Mouse (Mus musculus): Measurements from ENCODE around the gene Ptchd1. TPM values are rescaled to one million over a fixed set of nuclear protein-coding genes. Genes with fewer than 3 reads are reported as not detected.
A peak's percentile ranks its signal among the peaks of the same experiment; 100 is the strongest.

Ptchd1 gene
- 5.6 and 6.6 TPM in 2 replicates for polyA plus RNA-seq (2012; rRNA removed)

DNA sequence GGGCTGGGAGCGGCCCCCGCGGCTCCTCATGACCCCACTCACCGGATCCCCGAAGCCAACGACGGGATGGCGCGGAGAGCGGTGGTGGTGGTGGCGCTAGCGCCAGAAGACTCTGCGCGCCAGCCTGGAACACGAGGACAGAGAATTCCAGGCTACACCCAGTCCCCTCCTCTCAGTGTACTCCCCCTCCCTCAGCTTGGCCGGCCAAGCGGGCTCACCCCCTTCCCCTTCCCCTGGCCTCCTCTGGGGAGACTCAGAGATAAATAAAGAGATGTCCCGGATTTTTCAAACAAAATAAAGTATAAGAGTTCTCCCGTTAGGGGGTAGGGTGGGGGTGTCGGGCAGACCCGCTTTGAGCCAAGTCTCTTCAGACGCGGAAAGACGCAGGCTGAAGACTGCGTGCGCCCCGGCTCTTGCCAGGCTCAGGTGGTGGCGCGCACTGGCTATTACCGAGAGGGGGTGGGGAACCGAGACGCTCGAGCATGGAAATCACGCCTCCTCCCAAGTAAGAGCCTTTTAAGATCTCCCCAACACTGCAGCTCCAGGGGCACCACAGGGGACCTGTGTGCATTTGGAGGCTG is at the start of gene Ptchd1:
Gene Ptchd1 (minus strand): TSS at position 114 of the 581 bp plus-strand sequence.
- Histone ChIP-seq H3K4me1 (ENCODE audit: control insufficient read depth, insufficient read depth, low read length) (no peaks in the 10 kb centered on the region), H3K4me3 (ENCODE audit: insufficient read depth, low read length) (peak within 1 kb of the TSS; percentile 80), H3K27ac (ENCODE audit: insufficient read depth, low read length) (peak within 1 kb of the TSS; percentile 78)
- TF ChIP-seq POLR2A (IDR thresholded peaks at IDR 0.05; ENCODE audit: extremely low read depth, insufficient read depth, low read length) (no peak), CTCF (IDR thresholded peaks at IDR 0.05; ENCODE audit: extremely low read depth, insufficient read depth, low read length) (no peak)

DNA sequence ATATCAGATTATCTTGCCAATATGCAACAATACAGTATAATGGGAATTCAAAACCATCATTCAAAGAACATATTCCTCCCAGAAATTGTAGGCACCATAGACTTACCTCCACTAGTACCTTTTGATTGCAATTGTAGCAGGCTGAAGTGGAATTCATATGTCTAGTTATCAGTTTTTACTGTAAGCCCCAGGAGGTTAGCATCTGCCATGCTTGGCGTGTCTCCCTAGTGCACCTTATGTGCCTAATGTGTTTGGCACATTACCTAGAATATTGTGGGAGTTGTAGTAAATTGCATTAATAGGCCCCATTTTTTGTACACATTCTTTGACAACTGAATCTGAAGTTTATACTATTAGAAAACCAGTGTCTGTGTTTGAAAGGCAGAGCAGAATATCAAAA is 34.4 kb upstream of the Ptchd1 start:
- no peaks in the 10 kb centered on the region for H3K4me1 ChIP-seq (ENCODE audit: control insufficient read depth, insufficient read depth, low read length)
- TF ChIP-seq POLR2A (IDR thresholded peaks at IDR 0.05; ENCODE audit: extremely low read depth, insufficient read depth, low read length) (no peak), CTCF (IDR thresholded peaks at IDR 0.05; ENCODE audit: extremely low read depth, insufficient read depth, low read length) (no peak)
- H3K27ac ChIP-seq (ENCODE audit: insufficient read depth, low read length), result no peak overlapping the region
- H3K4me3 ChIP-seq (ENCODE audit: insufficient read depth, low read length), result no peak overlapping the region

DNA sequence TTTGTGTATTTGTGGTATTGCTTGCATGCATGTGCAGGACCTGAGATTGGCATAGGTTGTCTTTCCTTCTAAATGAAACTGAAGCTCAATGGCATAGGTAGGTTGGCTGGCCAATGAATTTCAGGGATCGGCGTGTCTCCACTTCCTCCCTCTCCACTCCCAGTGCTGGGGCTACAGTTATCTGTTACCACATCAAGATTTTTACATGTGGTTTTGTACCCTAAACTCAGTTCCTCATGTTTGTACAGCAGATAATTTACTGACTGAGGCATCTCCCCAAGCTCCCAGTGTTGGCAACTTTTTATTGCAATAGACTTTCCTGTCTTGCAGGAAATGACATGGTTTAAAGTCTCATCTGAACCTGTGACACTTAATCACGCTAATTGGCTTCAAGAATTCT is 22.4 kb upstream of the Ptchd1 start:
- no peaks in the 10 kb centered on the region for H3K4me1 ChIP-seq (ENCODE audit: control insufficient read depth, insufficient read depth, low read length)
- H3K4me3 ChIP-seq (ENCODE audit: insufficient read depth, low read length), result no peak overlapping the region
- H3K27ac ChIP-seq (ENCODE audit: insufficient read depth, low read length), result no peak overlapping the region
- TF ChIP-seq POLR2A (IDR thresholded peaks at IDR 0.05; ENCODE audit: extremely low read depth, insufficient read depth, low read length), result no peak
- TF ChIP-seq CTCF (IDR thresholded peaks at IDR 0.05; ENCODE audit: extremely low read depth, insufficient read depth, low read length), result no peak

DNA sequence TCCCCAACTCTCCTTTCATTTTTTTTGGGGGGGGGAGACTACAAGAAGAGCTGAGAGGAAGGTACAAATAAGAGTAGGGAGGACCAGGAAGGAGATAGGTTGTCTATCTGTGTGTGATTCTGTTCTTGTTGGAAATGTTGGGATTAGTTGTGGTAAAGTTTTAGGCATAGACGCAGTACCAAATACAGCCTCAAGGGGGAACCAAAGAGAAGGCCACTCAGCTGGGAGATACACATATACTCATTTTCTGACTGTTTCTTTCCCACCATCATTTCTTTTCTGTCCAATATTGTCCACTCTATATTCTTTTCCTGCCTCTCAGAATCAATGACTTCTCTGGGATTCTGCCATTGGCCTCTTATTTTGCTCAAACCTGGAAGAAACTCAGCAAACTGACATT is 20.4 kb upstream of the Ptchd1 start:
- H3K4me3 ChIP-seq (ENCODE audit: insufficient read depth, low read length), result no peak overlapping the region
- H3K4me1 ChIP-seq (ENCODE audit: control insufficient read depth, insufficient read depth, low read length), result no peaks in the 10 kb centered on the region
- TF ChIP-seq POLR2A (IDR thresholded peaks at IDR 0.05; ENCODE audit: extremely low read depth, insufficient read depth, low read length) (no peak), CTCF (IDR thresholded peaks at IDR 0.05; ENCODE audit: extremely low read depth, insufficient read depth, low read length) (0 out of 2 replicates have a peak, but pooled peaks have one; percentile 32)
- H3K27ac ChIP-seq (ENCODE audit: insufficient read depth, low read length), result no peak overlapping the region

DNA sequence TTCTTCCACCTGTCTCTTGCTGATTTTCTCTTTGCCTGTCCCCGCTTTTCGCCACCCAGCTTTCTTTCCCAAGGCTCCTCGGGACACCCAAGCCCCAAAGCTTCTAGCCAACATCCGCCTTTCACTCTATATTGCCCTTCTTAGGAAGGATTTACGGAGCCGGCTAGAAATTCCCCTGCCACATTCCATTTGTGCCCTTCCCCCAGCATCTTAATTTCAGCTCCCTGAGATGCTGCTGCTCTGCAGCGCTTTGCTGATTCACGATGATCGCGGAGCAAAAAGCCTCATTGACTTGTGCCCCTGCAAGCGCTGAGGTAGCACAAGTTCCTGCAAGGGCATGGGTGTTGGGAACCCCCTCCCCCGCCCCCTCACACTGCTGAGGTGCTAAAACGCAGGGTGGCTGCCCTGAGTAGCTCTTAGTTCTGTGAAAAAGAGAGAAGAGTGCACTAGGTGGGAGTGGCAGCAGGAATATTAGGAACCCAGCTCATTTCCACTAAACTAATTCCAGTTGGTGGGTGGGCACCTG is 2.1 kb upstream of the Ptchd1 start:
- TF ChIP-seq POLR2A (IDR thresholded peaks at IDR 0.05; ENCODE audit: extremely low read depth, insufficient read depth, low read length), result no peak
- no peak for TF ChIP-seq CTCF (IDR thresholded peaks at IDR 0.05; ENCODE audit: extremely low read depth, insufficient read depth, low read length)
- H3K27ac ChIP-seq (ENCODE audit: insufficient read depth, low read length), result peak overlapping the region; percentile 29; the same call in 1 of the 2 replicates
- no peaks in the 10 kb centered on the region for H3K4me1 ChIP-seq (ENCODE audit: control insufficient read depth, insufficient read depth, low read length)
- peak overlapping the region; percentile 80 for H3K4me3 ChIP-seq (ENCODE audit: insufficient read depth, low read length)

DNA sequence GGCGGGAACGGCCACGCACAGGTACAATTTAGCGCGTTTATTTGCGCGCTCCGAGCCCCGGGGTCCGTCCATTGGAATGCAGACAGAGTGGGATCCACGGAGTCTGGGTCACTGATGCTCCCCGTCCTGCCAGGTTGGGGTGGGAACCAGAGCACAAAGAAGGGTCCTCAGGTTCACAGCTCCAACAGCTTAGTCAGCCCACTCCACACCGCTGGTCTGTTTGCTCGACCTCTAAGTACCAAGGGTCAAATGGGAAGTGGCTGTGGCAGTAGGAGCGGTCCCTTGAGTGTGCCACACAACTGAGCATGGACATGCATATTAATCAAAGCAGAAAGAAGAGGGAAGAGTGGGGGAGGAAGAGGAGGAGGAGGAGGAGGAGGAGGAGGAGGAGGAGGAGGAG is 1.3 kb upstream of the Ptchd1 start:
- TF ChIP-seq CTCF (IDR thresholded peaks at IDR 0.05; ENCODE audit: extremely low read depth, insufficient read depth, low read length) (no peak), POLR2A (IDR thresholded peaks at IDR 0.05; ENCODE audit: extremely low read depth, insufficient read depth, low read length) (no peak)
- peak overlapping the region; percentile 80 for H3K4me3 ChIP-seq (ENCODE audit: insufficient read depth, low read length)
- H3K4me1 ChIP-seq (ENCODE audit: control insufficient read depth, insufficient read depth, low read length), result no peaks in the 10 kb centered on the region
- peak overlapping the region; percentile 78 for H3K27ac ChIP-seq (ENCODE audit: insufficient read depth, low read length)

DNA sequence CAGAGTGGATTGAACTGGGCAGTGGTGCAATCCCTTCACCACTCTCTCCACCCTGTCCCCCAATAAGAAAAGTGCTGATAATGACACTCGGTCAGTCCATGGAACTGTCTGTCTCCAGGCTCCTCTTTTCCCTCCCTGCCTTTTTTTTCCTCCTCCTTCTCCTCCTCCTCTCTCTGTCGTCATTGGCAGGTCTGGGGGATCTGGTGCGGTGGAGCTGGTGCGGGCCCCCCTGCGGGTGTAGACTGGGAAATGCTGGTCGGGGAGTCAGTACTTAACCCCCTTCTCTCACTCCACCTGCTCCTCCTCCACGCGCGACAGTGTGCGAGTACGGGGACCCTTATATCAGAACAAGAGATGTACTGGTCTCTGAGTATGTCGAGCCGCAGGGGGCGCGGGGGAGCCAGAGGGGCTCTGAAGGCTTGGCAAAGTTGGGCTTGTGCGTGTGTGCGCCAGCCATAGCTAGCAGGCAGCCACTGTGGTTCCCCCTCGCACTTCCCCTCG is 777 bp upstream of the Ptchd1 start, which contains the start of gene Gm15155:
Gene Gm15155 (plus strand): TSS at position 401 of the 501 bp plus-strand sequence.
- H3K27ac ChIP-seq (ENCODE audit: insufficient read depth, low read length), result peak within 1 kb of the TSS; percentile 78

DNA sequence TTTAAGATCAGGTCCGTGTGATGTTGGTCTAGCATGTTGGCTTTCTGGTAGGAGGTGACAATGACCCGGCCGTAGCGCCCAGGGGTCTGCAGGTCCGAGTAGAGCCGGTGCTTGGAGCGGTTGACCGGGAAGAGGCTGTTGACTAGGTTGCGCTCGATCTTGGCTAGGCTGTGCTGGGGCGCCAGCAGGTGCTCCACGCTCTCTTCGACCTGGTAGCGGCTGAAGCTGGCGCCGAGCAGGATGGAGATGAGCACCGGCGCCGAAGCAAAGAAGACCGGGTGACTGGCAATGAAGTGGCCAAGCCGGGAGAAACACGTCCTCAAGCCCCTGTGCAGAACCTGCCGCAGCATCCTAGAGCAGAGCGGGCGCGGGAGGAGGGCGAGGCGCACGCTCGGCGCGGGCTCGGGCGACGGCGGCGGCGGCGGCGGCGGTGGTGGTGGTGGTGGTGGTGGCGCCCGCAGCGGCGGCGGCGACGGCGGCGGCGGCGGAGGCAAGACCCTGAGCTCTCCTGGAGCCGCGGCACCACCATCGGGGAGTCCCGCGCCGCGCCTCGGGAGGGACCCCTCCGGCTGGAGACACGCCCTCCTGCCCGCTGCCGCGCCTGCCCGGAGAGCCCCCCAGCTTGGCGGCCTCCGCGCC is 534 bp downstream of the Ptchd1 start:
- TF ChIP-seq CTCF (IDR thresholded peaks at IDR 0.05; ENCODE audit: extremely low read depth, insufficient read depth, low read length) (no peak), POLR2A (IDR thresholded peaks at IDR 0.05; ENCODE audit: extremely low read depth, insufficient read depth, low read length) (no peak)
- H3K4me3 ChIP-seq (ENCODE audit: insufficient read depth, low read length), result peak overlapping the region; percentile 80
- H3K4me1 ChIP-seq (ENCODE audit: control insufficient read depth, insufficient read depth, low read length), result no peaks in the 10 kb centered on the region
- H3K27ac ChIP-seq (ENCODE audit: insufficient read depth, low read length), result peak overlapping the region; percentile 60

More for the DNA sequence above, 777 bp upstream of the Ptchd1 start, which contains the start of gene Gm15155:
- peak within 1 kb of the TSS; percentile 80 for H3K4me3 ChIP-seq (ENCODE audit: insufficient read depth, low read length)
- TF ChIP-seq CTCF (IDR thresholded peaks at IDR 0.05; ENCODE audit: extremely low read depth, insufficient read depth, low read length) (no peak), POLR2A (IDR thresholded peaks at IDR 0.05; ENCODE audit: extremely low read depth, insufficient read depth, low read length) (no peak)
- no peaks in the 10 kb centered on the region for H3K4me1 ChIP-seq (ENCODE audit: control insufficient read depth, insufficient read depth, low read length)

DNA sequence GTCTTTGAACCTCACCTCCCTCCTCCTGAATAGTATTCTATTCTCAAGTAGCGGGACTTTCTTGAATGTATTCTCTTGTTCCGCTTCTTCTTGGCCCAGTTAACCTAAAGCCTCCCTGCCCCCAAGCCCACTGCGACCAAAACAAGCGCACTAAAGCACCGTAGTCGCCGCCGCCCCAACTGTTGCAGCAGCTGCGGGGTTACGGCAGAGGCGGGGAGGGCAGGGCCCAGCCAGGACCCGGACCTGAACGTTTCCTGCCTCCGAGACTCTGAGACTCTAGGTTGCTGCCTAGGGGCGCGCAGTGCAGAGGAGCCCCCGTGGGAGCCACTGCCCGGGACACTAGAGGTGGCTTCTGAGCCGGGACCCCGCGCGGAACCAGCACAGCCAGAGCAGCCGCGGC is 1.1 kb downstream of the Ptchd1 start:
- no peaks in the 10 kb centered on the region for H3K4me1 ChIP-seq (ENCODE audit: control insufficient read depth, insufficient read depth, low read length)
- H3K4me3 ChIP-seq (ENCODE audit: insufficient read depth, low read length), result peak overlapping the region; percentile 80
- TF ChIP-seq CTCF (IDR thresholded peaks at IDR 0.05; ENCODE audit: extremely low read depth, insufficient read depth, low read length) (no peak), POLR2A (IDR thresholded peaks at IDR 0.05; ENCODE audit: extremely low read depth, insufficient read depth, low read length) (no peak)
- H3K27ac ChIP-seq (ENCODE audit: insufficient read depth, low read length), result peak overlapping the region; percentile 60
